Mouse (Mus musculus) MEL (cell line): ENCODE measurements around the gene Prtn3. TPM values are rescaled to one million over a fixed set of nuclear protein-coding genes. Genes with fewer than 3 reads are reported as not detected.

Source experiments
- DNase-seq: peaks from one replicate; pipeline ENCODE4 v3.0.0; 2011; ENCODE audit warnings: low read depth, low spot score
- H3K27ac ChIP-seq: 2 replicates; pipeline ENCODE4 v1.5.1; 2012; ENCODE audit warnings: low read depth, mild to moderate bottlenecking, control low read depth, low read length, moderate library complexity; ENCODE audit not compliant: control insufficient read depth
- H3K27me3 ChIP-seq, 2 experiments: fragments of 150-350 bp in 1 of 2; sonication (generic) in 1 of 2; 2 replicates each; pipeline ENCODE4 v1.6.1; 2012; ENCODE audit warnings: low read length in 2 of 2, mild to moderate bottlenecking in 2 of 2, improper control_type of control experiment in 1 of 2, moderate library complexity in 1 of 2; ENCODE audit not compliant: insufficient read depth in 2 of 2, control insufficient read depth in 1 of 2
- H3K36me3 ChIP-seq, 2 experiments: 2 replicates each; pipeline ENCODE4 v1.6.1; 2012 to 2014; ENCODE audit warnings: low read length in 2 of 2, improper control_type of control experiment in 1 of 2, inconsistent platforms in 1 of 2, mild to moderate bottlenecking in 1 of 2; ENCODE audit not compliant: insufficient read depth in 2 of 2, control insufficient read depth in 1 of 2
- H3K4me1 ChIP-seq, 2 experiments: fragments of 150-350 bp in 1 of 2; sonication (generic) in 1 of 2; 2 replicates each; pipeline ENCODE4 v1.6.1; 2012; ENCODE audit warnings: low read length in 2 of 2, improper control_type of control experiment in 1 of 2, mild to moderate bottlenecking in 1 of 2; ENCODE audit not compliant: insufficient read depth in 2 of 2, control insufficient read depth in 1 of 2
- H3K4me3 ChIP-seq, 2 experiments: fragments of 150-350 bp in 1 of 2; sonication (generic) in 1 of 2; 2 replicates each; pipeline ENCODE4 v1.5.1; 2012; ENCODE audit warnings: low read depth in 2 of 2, low read length in 2 of 2, mild to moderate bottlenecking in 2 of 2, moderate library complexity in 2 of 2, control low read depth in 1 of 2, improper control_type of control experiment in 1 of 2; ENCODE audit not compliant: control insufficient read depth in 1 of 2, insufficient read depth in 1 of 2
- H3K79me2 ChIP-seq: 2 replicates; pipeline ENCODE4 v1.6.1; 2012; ENCODE audit warnings: mild to moderate bottlenecking, low read length, moderate library complexity; ENCODE audit not compliant: control insufficient read depth, poor library complexity, insufficient read depth
- H3K9ac ChIP-seq: 2 replicates; pipeline ENCODE4 v1.6.1; 2012; ENCODE audit warnings: low read depth, mild to moderate bottlenecking, control low read depth, low read length, moderate library complexity; ENCODE audit not compliant: control insufficient read depth, poor library complexity, severe bottlenecking
- H3K9me3 ChIP-seq: fragments of 150-350 bp; sonication (generic); replicated peaks from 2 replicates; pipeline ENCODE4 v1.6.1; 2012; ENCODE audit warnings: mild to moderate bottlenecking, low read length, improper control_type of control experiment, moderate library complexity; ENCODE audit not compliant: insufficient read depth
- BHLHE40 ChIP-seq: IDR thresholded peaks from 2 replicates; pipeline ENCODE4 v1.6.1; 2012; ENCODE audit warnings: low read depth, mild to moderate bottlenecking, inconsistent platforms, low read length, improper control_type of control experiment, borderline replicate concordance
- CHD1 ChIP-seq: IDR thresholded peaks from 2 replicates; pipeline ENCODE4 v1.6.1; 2012; ENCODE audit warnings: low read depth, mild to moderate bottlenecking, inconsistent platforms, low read length, improper control_type of control experiment
- CTCF ChIP-seq, 3 experiments: IDR thresholded peaks in 2 of 3; conservative IDR thresholded peaks in 1 of 3; 2 replicates each; pipeline ENCODE4 v1.5.1; 2011 to 2012; ENCODE audit warnings: low read length in 3 of 3, low read depth in 2 of 3, mild to moderate bottlenecking in 2 of 3, improper control_type of control experiment in 1 of 3, inconsistent platforms in 1 of 3, mixed read lengths in 1 of 3, moderate library complexity in 1 of 3; ENCODE audit not compliant: control insufficient read depth in 1 of 3, insufficient read depth in 1 of 3, poor library complexity in 1 of 3, severe bottlenecking in 1 of 3
- E2F4 ChIP-seq: IDR thresholded peaks from 2 replicates; pipeline ENCODE4 v1.6.1; 2011; ENCODE audit warnings: low read depth, low read length, improper control_type of control experiment, borderline replicate concordance
- EP300 ChIP-seq, 2 experiments: IDR thresholded peaks; 2 replicates each; pipeline ENCODE4 v1.6.1; 2011; ENCODE audit warnings: improper control_type of control experiment in 2 of 2, low read length in 2 of 2, low read depth in 1 of 2, mild to moderate bottlenecking in 1 of 2
- ETS1 ChIP-seq: IDR thresholded peaks from 2 replicates; pipeline ENCODE4 v1.6.1; 2012; ENCODE audit warnings: low read depth, mild to moderate bottlenecking, inconsistent platforms, low read length, improper control_type of control experiment, moderate library complexity
- GABPA ChIP-seq: IDR thresholded peaks from 2 replicates; pipeline ENCODE4 v1.6.1; 2012; ENCODE audit warnings: low read depth, mild to moderate bottlenecking, inconsistent platforms, low read length, improper control_type of control experiment, moderate library complexity
- GATA1 ChIP-seq: IDR thresholded peaks from 2 replicates; pipeline ENCODE4 v1.6.1; 2011; ENCODE audit warnings: low read depth, low read length, improper control_type of control experiment
- HCFC1 ChIP-seq: IDR thresholded peaks from 2 replicates; pipeline ENCODE4 v1.6.1; 2012; ENCODE audit warnings: low read depth, mild to moderate bottlenecking, inconsistent platforms, low read length, improper control_type of control experiment, moderate library complexity
- JUND ChIP-seq: IDR thresholded peaks from 2 replicates; pipeline ENCODE4 v1.6.1; 2011; ENCODE audit warnings: low read depth, mild to moderate bottlenecking, improper control_type of control experiment, low read length
- KAT2A ChIP-seq: conservative IDR thresholded peaks from 2 replicates; pipeline ENCODE4 v1.6.1; 2012; ENCODE audit warnings: low read depth, low read length, improper control_type of control experiment, inconsistent platforms
- MAFK ChIP-seq: IDR thresholded peaks from 2 replicates; pipeline ENCODE4 v1.6.1; 2011; ENCODE audit warnings: low read depth, mild to moderate bottlenecking, low read length, improper control_type of control experiment, borderline replicate concordance
- MAX ChIP-seq: IDR thresholded peaks from 2 replicates; pipeline ENCODE4 v1.6.1; 2011; ENCODE audit warnings: low read length, improper control_type of control experiment
- MAZ ChIP-seq: IDR thresholded peaks from 2 replicates; pipeline ENCODE4 v1.6.1; 2012; ENCODE audit warnings: low read depth, mild to moderate bottlenecking, inconsistent platforms, low read length, improper control_type of control experiment
- MXI1 ChIP-seq: IDR thresholded peaks from 2 replicates; pipeline ENCODE4 v1.6.1; 2011; ENCODE audit warnings: mild to moderate bottlenecking, low read depth, low read length, improper control_type of control experiment
- MYC ChIP-seq: IDR thresholded peaks from 2 replicates; pipeline ENCODE4 v1.6.1; 2011; ENCODE audit warnings: low read depth, mild to moderate bottlenecking, low read length, improper control_type of control experiment, moderate library complexity
- NELFE ChIP-seq: IDR thresholded peaks from 2 replicates; pipeline ENCODE4 v1.6.1; 2011; ENCODE audit warnings: low read depth, low read length, improper control_type of control experiment
- NRF1 ChIP-seq: IDR thresholded peaks from 2 replicates; pipeline ENCODE4 v1.6.1; 2014; ENCODE audit warnings: low read depth, mild to moderate bottlenecking, inconsistent platforms, low read length, improper control_type of control experiment, moderate library complexity; ENCODE audit not compliant: poor library complexity, insufficient read depth, severe bottlenecking
- POLR2A ChIP-seq, 2 experiments: IDR thresholded peaks; 2 replicates each; pipeline ENCODE4 v1.6.1; 2011 to 2012; ENCODE audit warnings: low read length in 2 of 2, mild to moderate bottlenecking in 2 of 2, control low read depth in 1 of 2, improper control_type of control experiment in 1 of 2, low read depth in 1 of 2, moderate library complexity in 1 of 2; ENCODE audit not compliant: control insufficient read depth in 1 of 2, insufficient read depth in 1 of 2, poor library complexity in 1 of 2
- POLR2AphosphoS2 ChIP-seq: IDR thresholded peaks from 2 replicates; pipeline ENCODE4 v1.6.1; 2011; ENCODE audit warnings: low read length, improper control_type of control experiment
- POLR2AphosphoS5 ChIP-seq: IDR thresholded peaks from 2 replicates; pipeline ENCODE4 v1.6.1; 2012; ENCODE audit warnings: low read depth, borderline replicate concordance, mild to moderate bottlenecking, inconsistent platforms, low read length, moderate library complexity, mixed read lengths
- RAD21 ChIP-seq: IDR thresholded peaks from 2 replicates; pipeline ENCODE4 v1.6.1; 2011; ENCODE audit warnings: mild to moderate bottlenecking, low read depth, low read length, improper control_type of control experiment
- RCOR1 ChIP-seq: IDR thresholded peaks from 2 replicates; pipeline ENCODE4 v1.6.1; 2012; ENCODE audit warnings: low read depth, mild to moderate bottlenecking, inconsistent platforms, low read length, improper control_type of control experiment
- SIN3A ChIP-seq: IDR thresholded peaks from 2 replicates; pipeline ENCODE4 v1.6.1; 2012; ENCODE audit warnings: low read length, improper control_type of control experiment, inconsistent platforms
- SMC3 ChIP-seq: IDR thresholded peaks from 2 replicates; pipeline ENCODE4 v1.6.1; 2011; ENCODE audit warnings: low read depth, low read length, improper control_type of control experiment
- TAL1 ChIP-seq: IDR thresholded peaks from 2 replicates; pipeline ENCODE4 v1.6.1; 2012; ENCODE audit warnings: mild to moderate bottlenecking, inconsistent platforms, low read length, moderate library complexity, mixed read lengths
- TBP ChIP-seq: IDR thresholded peaks from 2 replicates; pipeline ENCODE4 v1.8.0; 2011; ENCODE audit warnings: low read depth, low read length, improper control_type of control experiment
- TCF12 ChIP-seq: IDR thresholded peaks from 2 replicates; pipeline ENCODE4 v1.6.1; 2014; ENCODE audit warnings: low read depth, mild to moderate bottlenecking, inconsistent platforms, low read length, improper control_type of control experiment, moderate library complexity
- UBTF ChIP-seq: IDR thresholded peaks from 2 replicates; pipeline ENCODE4 v1.6.1; 2012; ENCODE audit warnings: low read depth, mild to moderate bottlenecking, inconsistent platforms, low read length, improper control_type of control experiment, moderate library complexity, borderline replicate concordance; ENCODE audit not compliant: insufficient read depth
- USF1 ChIP-seq: IDR thresholded peaks from 2 replicates; pipeline ENCODE4 v1.6.1; 2014; ENCODE audit warnings: low read depth, mild to moderate bottlenecking, inconsistent platforms, low read length, improper control_type of control experiment, moderate library complexity
- USF2 ChIP-seq, 2 experiments: IDR thresholded peaks; 2 replicates each; pipeline ENCODE4 v1.6.1; 2011 to 2012; ENCODE audit warnings: improper control_type of control experiment in 2 of 2, low read length in 2 of 2, borderline replicate concordance in 1 of 2, inconsistent platforms in 1 of 2, low read depth in 1 of 2, mild to moderate bottlenecking in 1 of 2; ENCODE audit not compliant: insufficient read depth in 1 of 2
- ZC3H11A ChIP-seq: IDR thresholded peaks from 2 replicates; pipeline ENCODE4 v1.6.1; 2012; ENCODE audit warnings: low read depth, mild to moderate bottlenecking, inconsistent platforms, low read length, improper control_type of control experiment
- ZKSCAN1 ChIP-seq: IDR thresholded peaks from 2 replicates; pipeline ENCODE4 v1.6.1; 2012; ENCODE audit warnings: low read depth, mild to moderate bottlenecking, inconsistent platforms, low read length, improper control_type of control experiment, moderate library complexity
- ZMIZ1 ChIP-seq: IDR thresholded peaks from 2 replicates; pipeline ENCODE4 v1.6.1; 2012; ENCODE audit warnings: low read depth, mild to moderate bottlenecking, inconsistent platforms, low read length, improper control_type of control experiment, moderate library complexity
- ZNF384 ChIP-seq: IDR thresholded peaks from 2 replicates; pipeline ENCODE4 v1.6.1; 2012; ENCODE audit warnings: low read depth, mild to moderate bottlenecking, inconsistent platforms, low read length, improper control_type of control experiment
- polyA plus RNA-seq, 2 experiments: library from polyadenylated mRNA; stranded (reverse) in 1 of 2; unstranded in 1 of 2; fragments of >175 nt in 1 of 2; fragments of >200 nt in 1 of 2; gene quantifications; 2 replicates each; pipeline versions ENCODE4 v1.2.1 to v1.2.4; 2012; ENCODE audit warnings: low replicate concordance in 2 of 2, low read depth in 1 of 2; ENCODE audit not compliant: insufficient read length in 2 of 2, insufficient read depth in 1 of 2, missing spikeins in 1 of 2
- total RNA-seq: library from RNA; depleted of rRNA; stranded (reverse); fragments of 300-350 nt; gene quantifications from 2 replicates; pipeline ENCODE4 v1.2.3, GENCODE M21; 2012

The Prtn3 gene
- total and polyA plus RNA-seq, 3 experiments = 11.2 to 31.5 TPM; not detected in 1

- H3K4me3 ChIP-seq = peak within 1 kb of the TSS; percentile 77 to 99
- peaks cover 3 to 33% of the 10 kb centered on the region in 2 experiments for H3K36me3 ChIP-seq
- peaks cover 5 to 42% of the 10 kb centered on the region in 2 experiments for H3K4me1 ChIP-seq
- H3K27me3 ChIP-seq = no peaks in the 10 kb centered on the region
- peak; percentile 100 for DNase-seq
- H3K9ac ChIP-seq = peak within 1 kb of the TSS; percentile 100
- peak within 1 kb of the TSS; percentile 99 for H3K27ac ChIP-seq
- H3K9me3 ChIP-seq = no peaks in the 10 kb centered on the region
- peaks cover 64% of the 10 kb centered on the region for H3K79me2 ChIP-seq
- peak; percentile 76; the same call in 1 of the 2 replicates for TF ChIP-seq E2F4
- peak; percentile 90 for TF ChIP-seq MAZ
- TF ChIP-seq ZNF384 = no peak
- TF ChIP-seq NRF1 = peak; percentile 37
- peak; percentile 96 for TF ChIP-seq MXI1
- peak; percentile 76 for TF ChIP-seq POLR2AphosphoS2
- no peak for TF ChIP-seq SMC3
- peak; percentile 57; the same call in 1 of the 2 replicates for TF ChIP-seq POLR2AphosphoS5
- peak; percentile 66; the same call in 1 of the 2 replicates for TF ChIP-seq BHLHE40
- TF ChIP-seq TAL1 = no peak
- TF ChIP-seq TBP = peak; percentile 94
- TF ChIP-seq ZMIZ1 = peak; percentile 98
- peak; percentile 58; the same call in 1 of the 2 replicates for TF ChIP-seq KAT2A
- TF ChIP-seq MAX = peak; percentile 99
- peak; percentile 67; the same call in 1 of the 2 replicates for TF ChIP-seq SIN3A
- peak; percentile 94 for TF ChIP-seq USF1
- TF ChIP-seq GATA1 = no peak
- TF ChIP-seq NELFE = peak; percentile 99
- TF ChIP-seq ETS1 = no peak; the same call in 1 of the 2 replicates
- TF ChIP-seq POLR2A (IDR thresholded peaks at IDR 0.05; ENCODE audit: control insufficient read depth in 1 of 2, insufficient read depth in 1 of 2, low read depth in 1 of 2, low read length in 2 of 2, poor library complexity in 1 of 2) = peak; percentile 92
- no peak for TF ChIP-seq GABPA
- no peak for TF ChIP-seq ZKSCAN1
- no peak for TF ChIP-seq RAD21
- peak; percentile 90 for TF ChIP-seq HCFC1
- peak; percentile 50 for TF ChIP-seq TCF12
- peak; percentile 23; the same call in 1 of the 2 replicates for TF ChIP-seq CHD1
- TF ChIP-seq MYC = peak; percentile 100
- TF ChIP-seq JUND = no peak
- TF ChIP-seq USF2 (IDR thresholded peaks at IDR 0.05; ENCODE audit: borderline replicate concordance in 1 of 2, insufficient read depth in 1 of 2, low read depth in 1 of 2, low read length in 2 of 2) = peak; percentile 64 to 90; a peak in 3 of 4 replicates
- TF ChIP-seq CTCF (IDR thresholded peaks at IDR 0.05 in 2 of 3, conservative IDR thresholded peaks at IDR 0.05 in 1 of 3; ENCODE audit: control insufficient read depth in 1 of 3, insufficient read depth in 1 of 3, low read depth in 2 of 3, low read length in 3 of 3, poor library complexity in 1 of 3, severe bottlenecking in 1 of 3) = no peak
- no peak for TF ChIP-seq ZC3H11A
- no peak for TF ChIP-seq MAFK
- peak in 1 of 2 experiments; percentile 67; a peak in 2 of 4 replicates for TF ChIP-seq EP300 (IDR thresholded peaks at IDR 0.05; ENCODE audit: low read depth in 1 of 2, low read length in 2 of 2)
- TF ChIP-seq UBTF = no peak
- TF ChIP-seq RCOR1 = peak; percentile 41; the same call in 1 of the 2 replicates
Observed at GRCm38 (mm10) chr10:79853860-79854795, 20.1 kb upstream of the Prtn3 start, which contains the start of gene Ptbp1. Gene Ptbp1 (plus strand): TSS chr10:79854427.
